Mouse (Mus musculus): Measurements from ENCODE around the gene Cacnb4.

DNA sequence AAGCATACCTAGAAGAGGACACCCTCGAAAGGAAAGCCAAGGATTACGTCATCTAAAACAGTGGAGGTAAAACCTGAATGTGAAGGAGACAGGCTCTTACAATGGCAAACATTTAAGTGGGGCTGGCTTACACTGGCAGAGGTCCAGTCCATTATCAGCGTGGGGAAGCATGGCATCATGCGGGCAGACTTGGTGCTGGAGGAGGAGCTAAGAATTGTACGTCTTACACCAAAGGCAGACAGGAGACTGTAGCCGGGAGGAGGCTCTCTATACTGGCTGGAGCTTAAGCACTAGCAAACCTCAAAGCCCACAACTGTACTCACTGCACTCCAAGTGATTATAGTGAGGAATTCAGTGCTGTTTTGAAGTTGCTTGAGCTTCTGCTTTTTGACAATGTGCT is 73.2 kb downstream of the Cacnb4 start:
- no peak for TF ChIP-seq CTCF (IDR thresholded peaks at IDR 0.05; ENCODE audit: insufficient read depth, low read length)
- no peak for TF ChIP-seq POLR2A (IDR thresholded peaks at IDR 0.05; ENCODE audit: borderline replicate concordance, extremely low read depth, low read depth, low read length)
